Mouse (Mus musculus): ENCODE results near the gene 0610030E20Rik. TPM values are rescaled to one million over a fixed set of nuclear protein-coding genes. Genes with fewer than 3 reads are reported as not detected.

0610030E20Rik gene
- 24.1 and 31.5 TPM in 2 replicates for polyA plus RNA-seq (2012)

GRCm38 (mm10) chr6:72347166-72347941, at the start of gene 0610030E20Rik:
0610030E20Rik (plus strand) TSS chr6:72347317.
- no peak for TF ChIP-seq GATA1 (IDR thresholded peaks at IDR 0.05; ENCODE audit: low read length)

- TF ChIP-seq GATA1 (IDR thresholded peaks at IDR 0.05; ENCODE audit: low read length) = no peak
Measured at GRCm38 (mm10) chr6:72297825-72298224, 49.3 kb upstream of the 0610030E20Rik start.

- no peak for TF ChIP-seq GATA1 (IDR thresholded peaks at IDR 0.05; ENCODE audit: low read length)
Measured at GRCm38 (mm10) chr6:72302349-72302925, 44.7 kb upstream of the 0610030E20Rik start.

GRCm38 (mm10) chr6:72303510-72303909, 43.6 kb upstream of the 0610030E20Rik start:
- no peak for TF ChIP-seq GATA1 (IDR thresholded peaks at IDR 0.05; ENCODE audit: low read length)

GRCm38 (mm10) chr6:72312198-72312597, 34.9 kb upstream of the 0610030E20Rik start:
- TF ChIP-seq GATA1 (IDR thresholded peaks at IDR 0.05; ENCODE audit: low read length) = no peak

- TF ChIP-seq GATA1 (IDR thresholded peaks at IDR 0.05; ENCODE audit: low read length) = no peak
Measured at GRCm38 (mm10) chr6:72313124-72313867, 33.8 kb upstream of the 0610030E20Rik start.

- no peak for TF ChIP-seq GATA1 (IDR thresholded peaks at IDR 0.05; ENCODE audit: low read length)
Measured at GRCm38 (mm10) chr6:72315384-72315783, 31.7 kb upstream of the 0610030E20Rik start.

- TF ChIP-seq GATA1 (IDR thresholded peaks at IDR 0.05; ENCODE audit: low read length) = no peak
Measured at GRCm38 (mm10) chr6:72316044-72316443, 31.1 kb upstream of the 0610030E20Rik start.

- no peak for TF ChIP-seq GATA1 (IDR thresholded peaks at IDR 0.05; ENCODE audit: low read length)
Measured at GRCm38 (mm10) chr6:72318440-72318839, 28.7 kb upstream of the 0610030E20Rik start.

GRCm38 (mm10) chr6:72319019-72319418, 28.1 kb upstream of the 0610030E20Rik start:
- no peak for TF ChIP-seq GATA1 (IDR thresholded peaks at IDR 0.05; ENCODE audit: low read length)

GRCm38 (mm10) chr6:72322936-72323335, 24.2 kb upstream of the 0610030E20Rik start:
- TF ChIP-seq GATA1 (IDR thresholded peaks at IDR 0.05; ENCODE audit: low read length) = no peak

GRCm38 (mm10) chr6:72323786-72324508, 23.2 kb upstream of the 0610030E20Rik start:
- TF ChIP-seq GATA1 (IDR thresholded peaks at IDR 0.05; ENCODE audit: low read length) = no peak

- TF ChIP-seq GATA1 (IDR thresholded peaks at IDR 0.05; ENCODE audit: low read length) = no peak
Measured at GRCm38 (mm10) chr6:72326274-72326673, 20.8 kb upstream of the 0610030E20Rik start.

- no peak for TF ChIP-seq GATA1 (IDR thresholded peaks at IDR 0.05; ENCODE audit: low read length)
Measured at GRCm38 (mm10) chr6:72329019-72329418, 18.1 kb upstream of the 0610030E20Rik start.

- TF ChIP-seq GATA1 (IDR thresholded peaks at IDR 0.05; ENCODE audit: low read length) = no peak
Measured at GRCm38 (mm10) chr6:72330133-72330532, 17.0 kb upstream of the 0610030E20Rik start.

- no peak for TF ChIP-seq GATA1 (IDR thresholded peaks at IDR 0.05; ENCODE audit: low read length)
Measured at GRCm38 (mm10) chr6:72333111-72333510, 14.0 kb upstream of the 0610030E20Rik start.

All from G1E-ER4 (cell line).